Mouse (Mus musculus) midbrain, embryonic 15.5 days (tissue): ENCODE results near the gene Gabrb1. TPM values are rescaled to one million over a fixed set of nuclear protein-coding genes. Genes with fewer than 3 reads are reported as not detected.

ENCODE experiments used
- ATAC-seq: fragments of 200-750 bp; cut with Nextera tagmentation; replicated peaks from 2 replicates; pipeline ENCODE4 v1.8.0; 2017; ENCODE audit warnings: moderate TSS enrichment
- H3K27ac ChIP-seq: fragments of 300-500 bp; sonication (generic); 2 replicates; pipeline ENCODE4 v1.5.1; 2015; ENCODE audit warnings: mild to moderate bottlenecking, inconsistent platforms
- H3K27me3 ChIP-seq: fragments of 300-500 bp; sonication (generic); replicated peaks from 2 replicates; pipeline ENCODE4 v1.6.1; 2015; ENCODE audit warnings: inconsistent platforms
- H3K36me3 ChIP-seq: fragments of 300-500 bp; sonication (generic); replicated peaks from 2 replicates; pipeline ENCODE4 v1.6.1; 2015; ENCODE audit warnings: inconsistent platforms
- H3K4me1 ChIP-seq: fragments of 300-500 bp; sonication (generic); 2 replicates; pipeline ENCODE4 v1.6.1; 2015; ENCODE audit warnings: inconsistent platforms
- H3K4me2 ChIP-seq: fragments of 300-500 bp; sonication (generic); 2 replicates; pipeline ENCODE4 v1.6.1; 2015; ENCODE audit warnings: inconsistent platforms, mild to moderate bottlenecking, moderate library complexity
- H3K4me3 ChIP-seq: fragments of 300-500 bp; sonication (generic); 2 replicates; pipeline ENCODE4 v1.5.1; 2015; ENCODE audit warnings: mild to moderate bottlenecking, inconsistent platforms
- H3K9ac ChIP-seq: fragments of 300-500 bp; sonication (generic); 2 replicates; pipeline ENCODE4 v1.6.1; 2015; ENCODE audit warnings: mild to moderate bottlenecking, inconsistent platforms
- H3K9me3 ChIP-seq: fragments of 300-500 bp; sonication (generic); 2 replicates; pipeline ENCODE4 v1.6.1; 2016; ENCODE audit warnings: inconsistent platforms
- WGBS: fragments of 180-500 bp; shearing (Covaris S2); methylation state at CpG from one replicate; pipeline ENCODE4 v1.1.7; 2015; ENCODE audit warnings: mixed read lengths; 5-methylcytosine and 5-hydroxymethylcytosine counted together
- polyA plus RNA-seq: library from polyadenylated mRNA; unstranded; fragments of >200 nt; fragmentation: Nextera tagmentation; extraction: Ambion mirVana; gene quantifications from 2 replicates; pipeline ENCODE4 v1.2.1, GENCODE M21; 2015

The Gabrb1 gene
- polyA plus RNA-seq, 1 experiment from 2014 or later, result 32.8 TPM

DNA sequence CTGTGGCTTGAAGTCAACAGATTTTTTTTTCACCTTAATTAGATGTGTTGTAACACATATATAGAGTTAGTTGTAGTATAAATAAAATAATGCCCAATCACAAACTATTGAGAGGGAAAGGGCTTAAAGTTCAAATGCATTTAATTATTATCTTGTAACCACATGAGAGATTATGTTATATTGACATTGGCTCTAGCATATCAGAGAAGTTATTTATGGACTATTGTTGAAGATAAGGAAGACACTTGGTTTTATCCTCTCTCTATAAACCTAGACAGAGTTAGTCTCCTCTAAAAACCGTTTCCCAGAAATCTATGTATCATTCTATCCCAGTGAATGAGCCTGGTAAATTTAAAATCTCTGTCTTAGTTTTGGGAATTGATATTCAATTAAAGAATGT lies 515.6 kb downstream of the Gabrb1 start:
- Histone ChIP-seq H3K4me3 (no peak overlapping the region), H3K4me2 (no peak overlapping the region), H3K4me1 (peaks cover 7% of the 10 kb centered on the region; the same call in 1 of the 2 replicates), H3K27me3 (no peaks in the 10 kb centered on the region), H3K36me3 (no peaks in the 10 kb centered on the region), H3K27ac (no peak overlapping the region), H3K9ac (no peak overlapping the region), H3K9me3 (no peaks in the 10 kb centered on the region)
- no peak for ATAC-seq
- 80% methylated on average over 1 of the region's 1 CpGs for WGBS

DNA sequence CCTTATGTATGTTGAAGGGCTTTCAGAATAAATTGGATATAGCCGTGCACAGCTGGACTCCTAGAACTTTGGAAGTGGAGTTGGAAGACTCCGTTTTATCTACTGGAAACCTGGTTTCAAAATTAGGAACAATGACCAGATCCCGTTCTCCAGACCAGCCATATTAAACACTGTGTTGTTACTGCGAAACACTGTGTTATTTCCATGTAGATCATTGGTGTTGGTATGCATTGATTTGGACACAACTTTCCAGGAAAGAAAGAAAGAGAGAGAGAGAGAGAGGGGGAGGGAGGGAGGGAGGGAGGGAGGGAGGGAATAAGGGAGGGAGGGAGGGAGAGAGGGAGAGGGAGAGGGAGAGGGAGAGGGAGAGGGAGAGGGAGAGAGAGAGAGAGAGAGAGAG lies 517.1 kb downstream of the Gabrb1 start:
- H3K27me3 ChIP-seq, result no peaks in the 10 kb centered on the region
- no peak overlapping the region for H3K27ac ChIP-seq
- H3K4me1 ChIP-seq, result peaks cover 7% of the 10 kb centered on the region; the same call in 1 of the 2 replicates
- H3K4me3 ChIP-seq, result 0 out of 2 replicates have a peak overlapping the region, but pooled peaks have one; percentile 23
- no peak overlapping the region for H3K9ac ChIP-seq
- ATAC-seq, result peak; percentile 32; the same call in 1 of the 2 replicates
- H3K9me3 ChIP-seq, result no peaks in the 10 kb centered on the region
- H3K4me2 ChIP-seq, result peak overlapping the region; percentile 46
- no peaks in the 10 kb centered on the region for H3K36me3 ChIP-seq
- 33% methylated on average over 4 of the region's 4 CpGs for WGBS

DNA sequence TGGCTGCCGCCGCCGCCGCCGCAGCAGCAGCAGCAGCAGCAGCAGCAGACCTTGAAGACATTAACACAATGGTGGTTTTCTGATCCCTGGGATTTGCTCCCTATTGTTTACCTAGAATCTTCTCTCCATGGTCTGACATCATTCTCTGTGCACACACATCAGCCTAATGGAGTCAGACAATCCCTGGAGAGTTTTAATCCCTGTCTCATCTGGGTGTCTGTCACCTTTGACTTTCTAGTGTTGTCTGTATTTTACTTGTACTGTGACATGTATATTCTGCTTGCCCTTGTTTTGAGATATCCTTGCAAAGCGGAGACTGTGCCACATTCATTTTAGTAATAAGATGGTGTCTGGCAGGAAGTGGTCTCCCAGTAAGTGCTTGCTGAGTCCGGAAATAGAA lies 517.6 kb downstream of the Gabrb1 start:
- peak overlapping the region; percentile 23 for H3K4me3 ChIP-seq
- H3K27me3 ChIP-seq, result no peaks in the 10 kb centered on the region
- no peaks in the 10 kb centered on the region for H3K9me3 ChIP-seq
- H3K36me3 ChIP-seq, result no peaks in the 10 kb centered on the region
- ATAC-seq, result peak; percentile 76
- peak overlapping the region; percentile 46 for H3K4me2 ChIP-seq
- H3K27ac ChIP-seq, result peak overlapping the region; percentile 61; the same call in 1 of the 2 replicates
- peak overlapping the region; percentile 19; the same call in 1 of the 2 replicates for H3K9ac ChIP-seq
- WGBS, result 15% methylated on average over 7 of the region's 7 CpGs
- peaks cover 7% of the 10 kb centered on the region; the same call in 1 of the 2 replicates for H3K4me1 ChIP-seq

DNA sequence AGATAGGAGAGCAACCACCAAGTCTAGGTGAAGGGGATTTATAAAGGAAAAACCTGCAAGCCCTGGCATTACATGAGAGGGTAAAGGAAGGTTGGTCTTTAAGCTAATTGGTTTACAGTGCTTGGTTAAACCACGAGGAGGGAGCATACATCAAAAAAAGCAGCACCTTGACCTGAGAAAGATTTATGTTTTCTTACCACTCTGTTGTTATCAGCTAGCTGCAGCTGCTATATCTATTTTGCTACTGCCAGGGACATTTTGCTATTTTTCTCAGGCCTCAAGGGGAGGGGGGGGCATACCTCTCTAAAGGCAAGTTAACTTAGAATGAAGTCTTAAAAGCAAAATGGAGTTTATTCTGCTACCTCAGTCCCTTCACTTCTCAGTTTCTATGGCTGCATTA lies 523.3 kb downstream of the Gabrb1 start:
- ATAC-seq, result no peak
- Histone ChIP-seq H3K27ac (no peak overlapping the region), H3K27me3 (no peaks in the 10 kb centered on the region), H3K36me3 (no peaks in the 10 kb centered on the region), H3K4me3 (no peak overlapping the region), H3K4me1 (no peaks in the 10 kb centered on the region), H3K9ac (no peak overlapping the region), H3K4me2 (no peak overlapping the region), H3K9me3 (no peaks in the 10 kb centered on the region)
- WGBS, result 65% methylated on average over 1 of the region's 1 CpGs

DNA sequence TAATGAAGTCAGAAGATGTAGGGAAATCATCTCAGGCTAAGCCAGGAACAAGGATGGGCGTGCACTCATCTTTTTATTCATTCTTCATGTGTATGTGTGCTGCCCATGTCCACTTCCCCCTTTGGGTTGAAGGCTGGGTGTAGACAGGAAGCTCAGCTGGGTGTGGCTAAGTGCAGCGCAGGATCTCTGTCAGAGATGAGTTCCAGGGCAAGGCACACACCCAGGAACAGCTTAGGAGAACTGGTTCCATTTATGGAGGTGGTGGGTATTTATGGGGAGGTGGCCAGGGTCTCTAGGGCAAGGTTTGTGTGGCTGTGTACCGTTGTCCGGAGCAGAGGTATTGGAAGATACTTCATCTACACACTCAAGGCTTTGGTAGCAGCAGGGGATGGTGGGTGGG lies 524.9 kb downstream of the Gabrb1 start:
- H3K27me3 ChIP-seq, result no peaks in the 10 kb centered on the region
- no peaks in the 10 kb centered on the region for H3K36me3 ChIP-seq
- H3K27ac ChIP-seq, result no peak overlapping the region
- WGBS, result 95% methylated on average over 4 of the region's 4 CpGs
- no peaks in the 10 kb centered on the region for H3K9me3 ChIP-seq
- H3K4me1 ChIP-seq, result no peaks in the 10 kb centered on the region
- no peak overlapping the region for H3K4me2 ChIP-seq
- no peak for ATAC-seq
- H3K4me3 ChIP-seq, result no peak overlapping the region
- H3K9ac ChIP-seq, result no peak overlapping the region

DNA sequence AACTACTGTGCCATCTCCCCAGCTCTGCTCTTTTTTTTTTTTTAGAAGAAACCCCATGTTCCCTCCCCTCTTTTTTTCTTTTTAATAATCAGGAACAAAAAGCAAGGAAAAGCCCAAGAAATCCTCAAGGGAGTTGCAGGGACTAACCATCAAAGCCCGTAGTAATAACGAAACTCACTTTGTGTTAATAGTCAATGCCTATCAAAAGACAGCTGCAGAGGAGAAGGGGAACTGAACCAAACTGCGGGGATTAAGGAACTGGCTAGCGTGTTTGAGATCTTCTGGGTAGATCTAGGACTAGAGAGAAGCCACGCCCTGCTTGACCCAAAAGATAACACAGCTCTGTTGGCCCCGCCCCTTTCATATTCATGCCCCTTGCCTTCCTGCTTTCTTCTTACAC lies 526.0 kb downstream of the Gabrb1 start:
- no peak overlapping the region for H3K4me2 ChIP-seq
- no peak overlapping the region for H3K9ac ChIP-seq
- no peak overlapping the region for H3K27ac ChIP-seq
- H3K27me3 ChIP-seq, result no peaks in the 10 kb centered on the region
- no peaks in the 10 kb centered on the region for H3K4me1 ChIP-seq
- no peak for ATAC-seq
- no peaks in the 10 kb centered on the region for H3K9me3 ChIP-seq
- WGBS, result 79% methylated on average over 6 of the region's 6 CpGs
- H3K36me3 ChIP-seq, result no peaks in the 10 kb centered on the region
- no peak overlapping the region for H3K4me3 ChIP-seq

DNA sequence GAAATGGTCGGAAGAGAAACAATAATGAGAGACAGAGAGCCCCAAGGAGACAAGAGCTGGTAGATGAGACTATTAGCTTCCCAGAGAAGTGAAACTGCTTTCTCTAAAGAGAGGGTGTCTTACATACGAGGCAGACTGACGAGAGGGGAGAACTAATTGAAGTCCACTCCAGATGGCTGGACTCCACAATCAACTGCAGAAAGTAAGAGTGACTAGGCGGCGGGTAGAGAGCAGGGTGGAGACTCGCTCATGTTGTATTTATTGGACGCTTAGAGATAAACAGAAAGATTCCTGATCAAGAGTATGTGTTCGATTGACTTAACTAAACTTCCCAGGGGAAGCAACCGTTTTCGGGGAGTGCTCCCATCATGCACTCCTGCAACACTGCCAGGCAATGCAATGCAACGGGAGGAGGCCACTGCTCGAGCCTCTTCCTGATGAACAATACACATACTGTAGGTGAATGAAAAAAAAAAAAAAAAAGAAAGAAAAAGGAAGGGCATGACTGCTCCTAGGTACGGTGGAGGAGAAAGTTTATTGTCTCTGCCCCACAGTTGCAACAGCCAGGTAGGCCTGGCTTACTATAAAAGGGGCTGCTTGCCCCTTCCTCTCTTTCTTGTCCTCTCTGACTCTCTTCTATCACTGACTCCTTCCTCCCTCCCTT lies 526.7 kb downstream of the Gabrb1 start:
- no peaks in the 10 kb centered on the region for H3K27me3 ChIP-seq
- no peaks in the 10 kb centered on the region for H3K9me3 ChIP-seq
- no peak overlapping the region for H3K27ac ChIP-seq
- no peak overlapping the region for H3K4me3 ChIP-seq
- no peaks in the 10 kb centered on the region for H3K4me1 ChIP-seq
- ATAC-seq, result no peak
- WGBS, result 86% methylated on average over 13 of the region's 13 CpGs
- no peaks in the 10 kb centered on the region for H3K36me3 ChIP-seq
- H3K9ac ChIP-seq, result no peak overlapping the region
- H3K4me2 ChIP-seq, result no peak overlapping the region

DNA sequence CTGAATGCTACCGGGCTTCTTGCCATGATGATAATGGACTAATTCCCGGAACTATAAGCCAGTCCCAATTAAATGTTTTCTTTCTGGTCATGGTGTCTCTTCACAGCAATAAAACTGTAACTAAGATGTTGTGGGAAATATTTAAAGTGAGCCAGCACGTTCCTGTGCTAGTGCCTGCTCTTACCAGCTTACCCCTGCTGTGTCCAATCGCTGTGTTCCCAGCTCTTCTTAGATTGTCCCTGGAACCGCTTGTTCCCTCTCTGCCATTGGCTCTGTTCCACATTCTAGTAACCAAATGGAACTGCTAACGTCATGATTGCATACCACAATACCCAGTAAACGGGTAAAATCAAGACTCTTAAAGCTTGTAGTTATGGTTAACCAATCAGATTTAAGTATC lies 533.2 kb downstream of the Gabrb1 start:
- no peak overlapping the region for H3K9ac ChIP-seq
- H3K4me1 ChIP-seq, result no peaks in the 10 kb centered on the region
- no peaks in the 10 kb centered on the region for H3K36me3 ChIP-seq
- no peak overlapping the region for H3K4me2 ChIP-seq
- no peaks in the 10 kb centered on the region for H3K27me3 ChIP-seq
- no peaks in the 10 kb centered on the region for H3K9me3 ChIP-seq
- no peak overlapping the region for H3K4me3 ChIP-seq
- no peak overlapping the region for H3K27ac ChIP-seq
- 80% methylated on average over 7 of the region's 7 CpGs for WGBS
- no peak for ATAC-seq

DNA sequence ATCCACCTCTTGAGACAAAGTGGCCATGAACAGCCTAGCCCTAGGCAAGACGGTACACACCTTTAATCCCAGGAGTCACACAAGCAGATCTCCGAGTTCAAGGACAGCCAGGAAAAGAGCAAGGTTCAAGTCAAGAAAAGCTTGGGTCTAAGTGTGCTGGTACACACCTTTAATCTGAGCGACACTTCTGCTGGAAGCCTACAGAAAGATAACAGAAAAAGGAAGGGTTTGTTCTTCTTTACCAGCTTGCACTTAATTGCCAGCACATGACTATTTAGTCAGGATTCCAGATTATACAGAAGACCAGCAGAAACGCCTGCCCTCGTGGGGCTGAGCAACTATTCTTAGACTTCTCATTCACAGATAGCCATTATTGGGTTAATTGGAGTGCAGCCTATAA lies 534.0 kb downstream of the Gabrb1 start:
- WGBS, result 86% methylated on average over 5 of the region's 5 CpGs
- no peaks in the 10 kb centered on the region for H3K27me3 ChIP-seq
- no peaks in the 10 kb centered on the region for H3K36me3 ChIP-seq
- H3K4me2 ChIP-seq, result no peak overlapping the region
- H3K27ac ChIP-seq, result no peak overlapping the region
- no peaks in the 10 kb centered on the region for H3K4me1 ChIP-seq
- H3K9ac ChIP-seq, result no peak overlapping the region
- H3K4me3 ChIP-seq, result no peak overlapping the region
- H3K9me3 ChIP-seq, result no peaks in the 10 kb centered on the region
- no peak for ATAC-seq

DNA sequence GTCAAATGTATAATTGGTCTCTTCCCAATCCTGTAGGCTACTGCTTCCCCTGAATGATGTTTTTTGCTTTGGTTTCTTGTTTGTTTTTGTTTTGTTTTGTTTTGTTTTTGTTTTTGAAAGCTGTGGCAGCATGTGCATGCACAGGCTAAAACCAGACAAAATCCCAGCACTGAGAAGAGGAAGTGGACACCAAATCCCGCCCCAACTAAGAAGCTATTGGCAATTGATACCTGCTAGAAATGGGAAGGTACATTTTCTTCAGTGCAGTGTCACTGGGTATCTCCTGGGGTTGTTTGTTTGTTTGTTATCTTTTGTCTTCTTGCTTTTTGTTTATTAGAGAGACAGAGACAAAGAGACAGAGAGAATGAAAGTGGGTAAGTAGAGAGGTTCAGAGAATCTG lies 537.5 kb downstream of the Gabrb1 start:
- Histone ChIP-seq H3K36me3 (no peaks in the 10 kb centered on the region), H3K9me3 (no peaks in the 10 kb centered on the region), H3K27ac (no peak overlapping the region), H3K4me3 (no peak overlapping the region), H3K9ac (no peak overlapping the region), H3K27me3 (no peaks in the 10 kb centered on the region), H3K4me2 (no peak overlapping the region), H3K4me1 (no peaks in the 10 kb centered on the region)
- ATAC-seq, result no peak
- 98% methylated on average over 1 of the region's 1 CpGs for WGBS

Other genes starting within 250 kb of the Gabrb1 start
- gene Cox7b2, start 109.9 kb upstream of the Gabrb1 start, polyA plus RNA-seq, result 0.36 and 0.46 TPM in 2 replicates
- 18.7 and 20.0 TPM in 2 replicates for gene Gabra4, start 195 bp downstream of the Gabrb1 start, polyA plus RNA-seq